Mouse (Mus musculus) heart, adult 2 months (tissue): ENCODE data around the gene Dars.

Source experiments
- CTCF ChIP-seq: fragments of 200-600 bp; IDR thresholded peaks from 2 replicates; pipeline ENCODE4 v1.8.1; 2022; ENCODE audit warnings: antibody characterized with exemption, mild to moderate bottlenecking, moderate library complexity
- EP300 ChIP-seq: fragments of 200-500 bp; IDR thresholded peaks from 2 replicates; pipeline ENCODE4 v1.6.1; 2011; ENCODE audit warnings: low read depth, low read length, control low read depth; ENCODE audit not compliant: insufficient read depth

DNA sequence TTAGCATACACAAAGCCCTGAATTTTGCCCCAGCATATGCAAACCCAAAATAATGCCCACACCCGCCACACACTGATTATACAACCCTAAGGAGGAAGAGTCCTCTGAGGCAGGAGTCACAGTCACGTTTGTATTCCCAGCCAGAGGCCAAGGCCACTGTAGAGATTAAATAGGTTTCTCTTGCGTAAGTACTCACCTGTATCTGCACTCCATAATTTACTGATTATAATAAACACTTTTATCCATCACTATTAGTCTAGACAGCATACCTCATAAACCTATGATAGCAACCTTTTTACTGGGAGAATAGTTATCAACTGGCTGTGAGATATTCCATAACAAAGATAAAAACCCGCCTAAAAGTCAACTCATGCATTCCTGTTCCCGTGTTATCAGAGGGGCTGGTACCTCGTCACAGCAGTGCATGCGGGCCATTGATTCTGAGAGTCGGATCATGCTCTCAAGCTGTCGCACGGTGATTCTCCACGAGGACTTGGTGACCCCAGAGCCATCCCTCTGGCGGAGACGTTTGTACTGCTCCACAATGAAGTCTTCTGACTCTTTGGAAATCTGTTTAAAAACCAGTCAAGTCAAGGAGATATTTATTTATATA lies 79.4 kb downstream of the Dars start:
- no peak for TF ChIP-seq CTCF
- no peak for TF ChIP-seq EP300
